Mouse (Mus musculus) granulocyte monocyte progenitor cell, adult 5-6 weeks (primary cell): ENCODE measurements around the gene Tprn. TPM values are rescaled to one million over a fixed set of nuclear protein-coding genes. Genes with fewer than 3 reads are reported as not detected.
"Not testable (repeated sequence)": the region's sequence is repeated elsewhere in the genome, so short reads cannot be mapped to it uniquely, and the experiment has no call there.

Source experiments
- ATAC-seq: replicated peaks from 2 replicates; pipeline ENCODE4 v1.8.0; 2016; ENCODE audit warnings: mild to moderate bottlenecking, moderate TSS enrichment, inconsistent platforms; ENCODE audit not compliant: poor library complexity, severe bottlenecking
- total RNA-seq, 2 experiments: library from RNA; stranded (forward) in 1 of 2; stranded (reverse) in 1 of 2; fragments of 200-712, 200-1000 nt in 1 of 2; fragments of >200 nt in 1 of 2; fragmentation: Nextera tagmentation in 1 of 2; gene quantifications; 2 replicates each; pipeline ENCODE4 v1.2.3; 2014 to 2017

Gene Tprn
- total RNA-seq, 2 experiments from 2014 or later, result 7.1 to 15.0 TPM

DNA sequence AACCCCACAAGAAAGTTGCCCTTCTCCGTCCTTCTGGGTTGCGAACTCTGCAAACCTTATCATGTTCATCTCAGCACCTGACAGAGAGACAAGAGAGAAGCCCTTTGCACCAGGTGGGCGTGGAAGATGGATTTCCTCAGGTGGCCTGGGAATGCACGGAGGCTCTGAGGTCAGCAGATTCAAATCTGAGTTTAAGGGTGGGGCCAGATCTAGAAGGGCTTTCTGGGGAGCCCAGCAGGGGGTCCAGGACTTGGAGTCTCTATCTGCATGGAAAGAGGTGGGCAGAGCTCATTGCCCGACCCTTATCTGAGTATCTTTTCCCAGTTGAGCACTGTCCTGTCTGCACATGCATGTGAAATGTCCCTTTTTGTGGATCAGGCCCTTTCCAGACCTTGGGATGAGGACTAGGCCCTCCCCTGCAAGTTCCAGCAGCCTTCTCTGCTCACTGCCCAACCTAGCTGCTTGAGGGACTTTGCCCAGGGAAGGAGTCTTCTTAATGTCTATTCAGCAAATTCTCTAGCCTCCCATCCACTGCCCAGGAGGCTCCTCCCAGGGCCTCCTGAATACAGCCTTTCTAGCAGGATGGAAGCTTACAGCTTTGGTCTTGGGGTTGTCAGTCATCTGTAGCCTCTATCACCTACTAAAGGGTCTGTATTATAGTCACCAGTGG, 27.7 kb upstream of the Tprn start:
- no peak for ATAC-seq

DNA sequence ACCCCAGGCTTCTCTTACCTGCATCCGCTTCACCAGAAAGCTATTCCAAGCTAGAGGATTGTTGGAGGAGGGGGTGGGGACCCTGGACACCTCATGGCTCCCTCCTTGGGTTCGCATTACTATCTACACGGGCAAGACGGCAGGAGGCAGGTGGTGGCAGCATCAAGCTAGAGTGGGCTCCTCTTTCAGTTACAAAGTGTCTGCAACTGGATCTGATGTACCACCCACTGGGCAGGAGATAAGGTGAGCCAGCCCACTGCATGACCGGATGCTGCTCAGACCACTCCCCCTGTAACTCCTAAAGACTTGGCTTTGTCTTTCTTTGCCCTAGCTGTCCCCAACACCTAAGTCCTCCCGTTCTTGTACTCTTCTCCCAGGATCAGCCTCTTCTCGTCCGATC, 25.8 kb upstream of the Tprn start, which contains the start of gene Rnf224:
TSS of gene Rnf224 (minus strand) at position 174 of the 400 bp plus-strand sequence.
- no peak for ATAC-seq

DNA sequence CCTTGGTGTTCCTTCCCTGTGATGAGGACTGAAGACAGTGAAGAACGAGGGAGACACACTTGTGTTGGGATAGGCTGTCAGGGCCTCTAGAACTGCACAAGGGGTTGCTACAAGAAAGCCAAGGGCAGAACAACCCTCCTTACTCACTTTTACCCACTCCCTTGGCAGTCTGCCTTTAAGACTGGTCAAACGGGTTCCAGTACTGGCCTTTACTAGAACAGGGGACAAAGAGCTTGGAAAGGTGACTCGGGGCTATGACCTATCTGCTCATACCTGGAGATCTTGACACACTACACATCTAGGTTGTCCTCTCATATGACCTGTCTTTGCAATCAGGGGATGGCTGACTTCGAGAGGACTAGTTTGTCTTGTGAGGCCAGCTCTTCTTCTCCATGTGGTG, 24.9 kb upstream of the Tprn start:
- ATAC-seq, result no peak

DNA sequence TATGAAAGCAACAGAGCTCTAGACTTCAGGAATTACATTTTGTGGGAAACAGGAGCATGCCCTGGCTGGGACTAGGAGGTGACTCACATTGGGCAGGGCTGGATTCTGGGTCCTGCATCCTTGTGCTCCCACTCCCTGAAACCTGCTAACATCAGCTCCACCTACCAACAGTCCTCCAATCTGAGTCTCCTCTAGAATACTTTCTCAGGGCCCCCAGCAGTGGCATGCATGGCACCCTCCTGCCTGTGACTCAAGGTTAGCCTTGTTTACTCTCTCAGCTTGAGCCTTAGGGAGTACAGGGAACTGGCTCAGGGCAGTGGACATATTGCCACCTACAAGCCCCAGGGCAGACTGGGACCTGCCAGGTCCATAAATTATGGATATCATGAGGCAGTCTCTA, 24.3 kb upstream of the Tprn start:
- no peak for ATAC-seq

DNA sequence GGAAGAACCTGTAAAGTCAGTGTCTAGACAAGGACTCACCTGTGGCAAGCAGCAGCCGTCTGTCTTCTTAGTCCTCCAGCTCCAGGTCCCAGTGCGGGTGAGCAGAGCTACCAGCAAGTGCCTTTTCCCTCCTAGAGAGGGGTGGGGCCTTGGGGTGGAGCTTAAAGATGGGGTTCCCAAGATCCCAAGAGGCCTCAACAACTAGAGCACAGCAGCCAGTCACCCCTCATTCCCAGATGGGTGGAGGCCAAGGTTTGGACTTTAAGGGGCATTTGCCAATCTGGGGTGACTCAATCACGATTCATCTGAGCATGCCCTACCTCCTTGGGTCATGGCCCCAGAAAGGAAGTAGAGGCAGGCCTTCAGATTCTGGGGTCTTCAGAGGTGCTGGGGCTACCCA, 22.7 kb upstream of the Tprn start:
- no peak for ATAC-seq

DNA sequence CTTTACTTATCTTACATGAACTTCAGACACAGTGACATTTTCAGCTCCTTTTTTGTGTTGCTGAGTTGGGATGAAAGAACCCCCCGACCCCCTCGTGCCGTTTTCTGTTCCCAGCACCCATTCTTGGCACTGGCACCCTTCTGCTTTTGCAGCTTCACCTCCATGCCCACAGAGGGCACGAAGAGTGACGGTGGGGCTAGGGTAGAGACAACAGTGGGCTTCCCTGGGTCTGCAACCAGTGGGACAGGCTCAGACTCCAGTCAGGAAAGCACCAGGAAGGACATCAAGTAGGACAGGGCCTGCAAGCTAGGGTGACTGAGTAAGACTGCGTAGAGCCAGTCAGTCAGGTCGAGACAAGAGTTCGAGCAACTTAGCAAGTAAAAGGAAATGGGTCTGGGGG, 22.1 kb upstream of the Tprn start:
- ATAC-seq, result no peak

DNA sequence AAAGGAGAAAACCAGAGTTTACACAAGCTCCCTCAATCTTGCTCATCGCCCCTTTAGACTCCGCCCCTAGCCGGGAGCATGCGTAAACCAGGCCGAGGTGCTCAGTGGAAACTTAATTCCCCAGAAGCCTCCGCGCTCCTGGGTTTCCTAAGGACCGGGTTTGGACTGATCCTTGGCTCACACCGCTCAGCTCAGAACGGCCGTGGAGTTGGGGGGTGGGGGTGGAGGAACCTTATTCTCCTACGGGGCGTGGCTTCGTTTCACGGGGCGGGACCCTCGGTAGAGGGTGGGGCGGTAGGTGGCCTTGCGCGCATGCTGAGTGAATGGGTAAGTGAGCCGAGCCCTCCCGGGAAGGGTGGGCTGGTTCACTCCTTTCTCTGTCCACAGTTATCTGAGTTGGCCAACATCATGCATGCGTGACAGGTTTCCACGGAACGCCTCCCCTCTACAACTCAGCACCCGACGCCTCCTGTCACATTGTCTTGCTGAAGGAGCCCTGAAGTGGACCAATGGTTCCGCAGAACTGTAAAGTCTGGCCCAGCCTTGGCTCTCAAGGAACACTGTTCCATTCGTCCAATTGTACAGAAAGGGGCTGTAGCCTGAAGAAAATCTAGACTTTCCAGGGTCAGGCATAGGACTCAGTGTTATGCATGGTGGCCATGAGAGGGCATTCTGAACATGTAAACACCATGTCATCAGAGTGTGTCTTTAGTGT, 21.5 kb upstream of the Tprn start:
- ATAC-seq, result peak; percentile 82

DNA sequence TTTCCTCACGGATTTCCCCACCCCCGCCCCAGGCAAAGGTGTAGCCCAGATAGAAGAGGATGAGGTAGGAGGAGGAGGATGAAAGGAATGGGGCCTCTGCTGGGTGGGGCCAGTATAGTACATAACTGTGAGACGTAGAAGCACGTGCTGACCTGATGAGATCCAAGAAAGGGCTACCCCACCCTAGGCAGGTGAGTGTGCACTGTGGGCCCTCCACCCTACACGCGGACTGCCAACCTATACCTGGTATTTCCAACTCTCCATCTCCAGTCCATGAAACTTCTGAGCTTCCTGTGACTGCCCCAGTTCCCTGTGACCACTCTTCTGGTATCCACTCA, 21.0 kb upstream of the Tprn start:
- ATAC-seq, result no peak

DNA sequence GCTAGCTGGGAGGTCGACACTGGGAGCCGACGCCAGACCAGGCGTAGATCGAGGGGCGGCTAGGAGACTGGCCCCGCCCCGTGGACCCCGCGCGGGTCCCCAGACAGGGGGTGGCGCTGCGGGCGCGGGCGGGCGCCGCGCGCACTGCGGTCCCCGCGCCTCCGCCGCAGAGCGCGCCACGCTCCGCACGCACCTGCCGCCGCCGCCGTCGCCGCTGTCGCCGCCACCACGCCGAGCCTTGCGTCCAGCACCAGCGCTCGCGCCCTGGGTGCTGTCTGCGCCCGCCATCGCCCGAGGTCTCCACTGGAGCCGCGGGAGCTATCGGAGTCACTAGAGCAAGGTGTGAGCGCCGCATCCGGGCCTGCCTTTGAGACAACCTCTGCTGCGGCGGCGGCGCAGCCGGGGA, 20.3 kb upstream of the Tprn start, which contains the start of the genes Rnf208 and Cysrt1:
TSS of gene Rnf208 (plus strand) at position 155 of the 406 bp plus-strand sequence.
TSS of gene Cysrt1 (minus strand) at position 352 of the 406 bp plus-strand sequence.
- ATAC-seq, result no peak

DNA sequence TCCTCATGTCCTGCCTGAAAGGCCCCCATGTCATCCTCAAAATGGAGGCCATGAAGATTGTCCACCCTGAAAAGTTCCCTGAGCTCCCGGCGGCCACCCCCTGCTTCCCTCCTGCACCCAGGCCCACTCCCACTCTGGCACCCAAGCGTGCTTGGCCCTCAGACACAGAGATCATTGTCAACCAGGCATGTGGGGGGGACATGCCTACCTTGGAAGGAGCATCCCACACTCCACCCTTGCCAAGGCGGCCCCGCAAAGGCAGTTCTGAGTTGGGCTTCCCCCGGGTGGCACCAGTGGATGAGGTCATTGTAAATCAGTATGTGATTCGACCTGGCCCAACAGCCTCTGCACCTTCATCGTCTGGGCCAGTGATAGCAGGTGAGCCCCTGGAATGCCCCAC, 19.1 kb upstream of the Tprn start:
- no peak for ATAC-seq

DNA sequence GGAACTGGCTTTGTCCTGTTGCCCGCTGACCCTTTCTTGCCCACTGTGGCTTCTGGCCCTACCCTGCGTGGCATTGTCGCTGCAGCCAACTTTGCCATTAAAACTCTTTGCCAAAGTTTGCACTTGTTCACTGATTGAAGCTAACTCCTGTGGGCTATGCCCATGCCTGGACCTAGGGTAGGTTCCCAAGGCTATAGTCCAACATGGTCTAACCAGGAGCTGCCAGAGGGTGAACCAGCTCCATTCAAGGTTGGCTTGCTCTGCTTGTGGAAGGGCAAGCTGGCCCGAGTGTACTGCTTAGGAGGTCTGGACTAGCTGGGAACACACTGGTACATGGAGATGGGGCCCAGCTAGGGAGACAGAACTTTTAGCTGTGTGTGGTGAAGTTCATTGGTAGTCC, 18.3 kb upstream of the Tprn start:
- no peak for ATAC-seq

DNA sequence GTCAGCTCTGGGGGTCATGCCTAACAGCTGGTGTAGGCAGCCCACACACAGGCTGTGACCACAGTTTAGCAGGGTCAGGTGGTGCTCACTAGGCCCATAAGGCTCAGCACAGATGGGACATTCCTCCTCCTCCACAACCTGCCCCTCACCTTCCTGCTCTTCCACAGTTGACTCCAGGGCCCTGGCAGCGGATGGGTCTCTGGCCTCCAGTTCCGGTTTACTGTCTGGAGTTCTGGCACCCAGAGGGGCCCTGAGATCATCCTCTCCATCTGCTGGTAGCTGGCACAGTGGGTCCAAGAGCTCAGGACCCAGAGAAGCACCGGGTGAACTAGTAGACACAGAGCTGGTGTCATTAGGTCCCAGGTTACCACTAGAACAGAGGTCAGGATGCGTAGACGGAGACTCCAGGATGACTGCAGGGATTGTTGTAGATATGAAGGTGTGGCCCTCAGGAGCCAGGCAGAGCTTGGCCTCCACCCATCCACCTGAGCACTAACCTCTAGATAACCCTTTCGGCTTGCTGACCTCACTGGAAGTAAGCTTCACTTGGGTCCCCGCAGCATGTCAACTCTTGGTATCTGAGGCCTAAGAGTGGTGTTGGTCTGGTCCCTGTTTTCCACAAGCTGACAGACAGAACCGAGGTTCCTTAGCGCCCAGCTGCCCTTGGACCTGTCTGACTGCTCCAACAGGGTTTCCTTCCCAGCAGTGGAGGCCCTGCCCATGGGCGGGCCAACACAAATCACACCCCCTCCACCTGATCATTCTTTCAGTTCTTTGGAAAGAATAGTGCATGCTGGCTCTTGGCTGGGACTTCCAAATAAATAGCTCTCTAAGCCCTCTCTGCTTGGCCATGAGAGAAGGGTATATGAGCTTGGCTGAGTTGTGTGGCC, 16.0 kb upstream of the Tprn start, which contains the start of gene AL732309.1:
TSS of gene AL732309.1 (minus strand) at position 681 of the 890 bp plus-strand sequence.
- no peak for ATAC-seq

DNA sequence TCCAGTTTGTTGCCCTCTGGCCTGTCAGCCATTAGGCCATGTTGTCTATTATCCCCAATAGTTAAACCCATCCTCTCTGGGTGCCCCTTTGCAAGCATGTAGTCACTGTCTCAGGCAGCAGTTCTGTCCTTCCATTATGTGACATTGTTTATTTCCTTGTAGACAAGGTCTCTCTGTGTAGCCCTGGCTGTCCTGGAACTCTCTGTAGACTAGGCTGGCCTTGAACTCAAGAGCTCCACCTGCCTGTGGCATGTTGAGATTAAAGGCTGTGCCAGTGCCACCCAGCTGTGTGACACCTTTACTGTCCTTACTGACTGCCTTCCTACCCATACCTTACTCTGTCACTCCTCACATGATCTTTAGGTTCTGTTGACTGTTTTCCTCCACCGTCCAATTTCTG, 10.1 kb upstream of the Tprn start:
- no peak for ATAC-seq

DNA sequence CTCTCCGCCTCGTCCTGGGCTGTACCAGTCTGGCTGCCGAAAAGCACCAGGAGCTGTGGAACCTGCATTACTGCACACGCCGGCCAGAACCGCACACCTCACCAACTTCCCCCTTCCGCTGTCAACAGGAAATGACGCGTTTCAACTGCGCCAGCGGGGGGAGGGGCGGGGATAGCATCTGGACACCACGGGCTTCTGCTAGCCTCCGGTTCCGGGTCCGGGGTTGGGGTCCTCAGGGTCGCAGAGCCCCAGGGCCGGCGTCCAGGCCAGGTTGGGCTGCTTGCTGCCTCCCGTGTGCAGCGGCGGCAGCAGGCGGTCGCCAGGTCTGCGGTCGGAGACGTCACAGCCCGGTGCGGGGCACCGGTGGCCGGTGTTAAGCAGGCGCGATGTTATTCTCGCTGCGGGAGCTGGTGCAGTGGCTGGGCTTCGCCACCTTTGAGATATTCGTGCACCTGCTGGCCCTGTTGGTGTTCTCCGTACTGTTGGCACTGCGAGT, 7.1 kb upstream of the Tprn start, which contains the start of gene Tmem203:
TSS of gene Tmem203 (plus strand) at position 156 of the 496 bp plus-strand sequence.
- peak; percentile 91 for ATAC-seq

DNA sequence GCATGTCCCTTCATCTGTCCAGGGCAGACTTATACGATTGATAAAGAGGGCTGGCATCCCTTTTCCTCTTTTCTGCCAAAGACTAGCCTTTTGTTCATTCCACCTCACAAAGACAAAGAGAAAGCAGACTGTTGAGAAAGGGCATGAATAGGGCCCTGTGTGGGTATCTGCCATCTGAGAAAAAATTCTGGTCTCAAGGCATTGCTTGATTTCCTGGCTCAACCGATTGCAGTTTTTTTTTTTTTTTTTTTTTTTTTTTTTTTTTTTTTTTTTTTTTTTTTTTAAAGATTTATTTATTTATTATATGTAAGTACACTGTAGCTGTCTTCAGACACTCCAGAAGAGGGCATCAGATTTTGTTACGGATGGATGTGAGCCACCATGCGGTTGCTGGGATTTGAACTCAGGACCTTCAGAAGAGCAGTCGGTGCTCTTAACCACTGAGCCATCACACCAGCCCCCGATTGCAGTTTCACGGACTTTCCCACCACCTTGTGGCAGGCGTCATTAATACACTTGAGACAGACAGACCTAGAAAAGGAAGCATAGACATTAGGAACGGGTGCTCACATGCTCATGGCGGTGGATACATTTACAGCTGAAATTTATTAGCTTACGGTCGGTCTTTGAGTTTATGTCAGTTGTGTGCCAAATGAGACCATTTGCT, 5.8 kb upstream of the Tprn start:
- peak; percentile 62 for ATAC-seq

DNA sequence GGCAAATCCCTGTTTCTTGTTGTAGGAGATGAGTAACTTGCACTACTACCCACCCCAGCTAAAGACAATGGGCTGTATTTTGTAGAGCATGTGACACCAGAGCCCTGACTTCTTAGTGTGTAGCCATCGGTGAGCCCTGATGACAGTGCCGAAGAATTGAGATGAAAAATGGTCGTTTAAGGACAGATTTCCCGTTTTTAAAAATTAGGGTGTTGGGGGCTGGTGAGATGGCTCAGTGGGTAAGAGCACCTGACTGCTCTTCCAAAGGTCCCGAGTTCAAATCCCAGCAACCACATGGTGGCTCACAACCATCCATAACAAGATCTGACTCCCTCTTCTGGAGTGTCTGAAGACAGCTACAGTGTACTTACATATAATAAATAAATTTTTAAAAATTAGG, 5.2 kb upstream of the Tprn start:
- not testable (repeated sequence) for ATAC-seq

DNA sequence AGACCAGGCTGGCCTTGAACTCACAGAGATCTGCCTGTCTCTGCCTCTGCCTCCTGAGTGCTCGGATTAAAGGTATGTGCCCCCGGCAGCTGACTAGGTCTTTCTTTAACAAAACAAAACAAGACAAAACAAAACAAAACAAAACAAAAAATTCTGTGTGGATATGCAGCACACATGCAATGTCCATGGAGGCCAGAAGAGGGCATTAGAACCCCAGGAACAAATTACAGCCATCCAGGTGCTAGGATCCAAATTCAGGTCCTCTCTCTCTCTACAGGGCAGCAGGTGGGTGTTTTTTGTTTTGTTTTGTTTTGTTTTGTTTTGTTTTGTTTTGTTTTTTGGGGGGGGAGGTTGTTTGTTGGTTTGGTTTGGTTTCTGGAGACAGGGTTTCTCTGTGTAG, 3.5 kb upstream of the Tprn start:
- no peak for ATAC-seq

DNA sequence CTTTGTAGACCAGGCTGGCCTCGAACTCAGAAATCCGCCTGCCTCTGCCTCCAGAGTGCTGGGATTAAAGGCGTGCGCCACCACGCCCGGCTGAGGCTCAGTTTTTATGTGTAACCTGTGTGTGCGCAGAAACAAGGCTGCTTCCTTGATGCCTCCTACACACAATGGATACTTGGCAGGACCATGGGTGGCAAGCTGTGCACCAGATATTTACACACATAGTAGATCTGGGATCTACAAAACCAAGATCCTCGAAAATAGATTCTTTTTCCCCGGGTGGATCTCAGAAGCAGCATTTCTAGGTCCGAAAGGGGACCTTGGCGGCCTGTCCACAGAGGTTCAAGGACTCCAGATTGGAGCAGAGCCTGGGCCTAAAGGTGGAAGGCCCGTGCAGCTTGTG, 548 bp upstream of the Tprn start:
- no peak for ATAC-seq

DNA sequence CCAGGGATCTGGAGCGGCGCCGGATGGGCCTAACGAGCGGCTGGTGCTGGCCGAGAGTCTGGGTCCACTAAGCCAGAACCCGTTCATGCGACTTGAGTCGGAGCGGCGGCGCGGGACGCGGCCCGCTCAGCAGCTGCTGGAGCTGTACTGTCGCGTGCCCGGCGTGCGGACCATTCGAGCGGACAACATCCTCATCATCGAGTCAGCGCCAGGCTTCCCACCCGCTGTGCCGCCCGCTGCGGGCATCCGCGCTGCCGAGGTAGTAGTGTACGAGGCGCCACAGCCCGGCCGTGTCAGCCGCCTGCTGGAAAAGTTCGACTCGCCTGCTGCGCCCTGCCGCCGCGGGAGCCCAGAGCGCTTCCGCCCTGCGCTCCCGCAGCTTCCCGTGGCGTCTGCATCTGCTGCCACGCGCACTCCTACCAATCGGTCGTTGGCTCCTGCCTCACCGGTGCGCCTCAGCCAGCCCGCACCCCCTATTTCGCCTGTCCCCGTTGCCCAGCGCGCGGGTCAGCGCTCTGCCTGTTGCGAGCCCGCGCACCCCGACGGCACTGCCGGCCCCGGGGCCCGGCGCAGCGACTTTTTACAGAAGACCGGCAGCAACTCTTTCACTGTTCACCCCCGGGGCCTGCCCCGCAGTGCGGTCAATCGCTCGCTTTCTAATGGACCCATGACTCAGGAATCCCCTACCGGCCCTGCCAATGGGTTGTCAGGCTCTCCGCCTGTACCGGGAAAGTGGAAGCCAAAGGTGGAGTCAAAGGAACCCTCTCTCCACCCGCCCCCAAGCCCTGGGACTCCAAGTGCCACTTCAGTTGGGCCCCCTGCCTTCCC, 591 bp downstream of the Tprn start:
- peak; percentile 20 for ATAC-seq
